In genomic region chr6:58602119-58602518, GRCm38 (mm10) we compare ENCODE assay signal across 8 mouse cellular contexts. TPM values are rescaled to one million over a fixed set of nuclear protein-coding genes. Genes with fewer than 3 reads are reported as not detected.
A peak's percentile ranks its signal among the peaks of the same experiment; 100 is the strongest.
DNase-seq lines count a peak whose midpoint lies in the region; ATAC-seq and TF ChIP-seq lines count a peak whose summit lies in the region.
"Not testable (repeated sequence)": the region's sequence is repeated elsewhere in the genome, so short reads cannot be mapped to it uniquely, and the experiment has no call there.

No protein-coding gene starts in this region.

- peak; percentile 29 for DNase-seq in R1 (ENCODE audit: low read depth, low spot score)
- peak; percentile 64 for DNase-seq in adrenal gland, postnatal 14 days
- peak; percentile 41 to 46 for DNase-seq in heart, adult 18-20 months
- DNase-seq in heart, postnatal 0 days (ENCODE audit: low spot score) = peak; percentile 51
- DNase-seq in kidney, adult 2 months = peak; percentile 57
- peak; percentile 51 for DNase-seq in kidney, postnatal 14 days
- peak; percentile 59 for DNase-seq in lung, postnatal 10 days
- peak; percentile 27 for DNase-seq in urinary bladder, postnatal 14 days (ENCODE audit: low spot score)

- H3K4me1 ChIP-seq in heart, postnatal 0 days (ENCODE audit: control insufficient read depth, insufficient read depth); kidney, adult 2 months (ENCODE audit: control insufficient read depth, insufficient read depth, low read length): not testable (repeated sequence)

- H3K9ac ChIP-seq in heart, postnatal 0 days (replicated peaks; ENCODE audit: low read depth, low read length) = not testable (repeated sequence)

- H3K27me3 ChIP-seq in heart, postnatal 0 days (ENCODE audit: control insufficient read depth, insufficient read depth, low read length); kidney, adult 2 months (replicated peaks; ENCODE audit: control insufficient read depth, insufficient read depth, low read length): not testable (repeated sequence)

- 14% methylated on average over 1 of the region's 1 CpGs for WGBS in heart, postnatal 0 days
- 59% methylated on average over 1 of the region's 1 CpGs for WGBS in kidney, adult 2 months

- H3K36me3 ChIP-seq in heart, postnatal 0 days (replicated peaks; ENCODE audit: control insufficient read depth, insufficient read depth, low read length); kidney, adult 2 months (ENCODE audit: control insufficient read depth, insufficient read depth, low read length): not testable (repeated sequence)

- peak overlapping the region; percentile 51 for H3K27ac ChIP-seq in heart, postnatal 0 days (ENCODE audit: low read depth)
- not testable (repeated sequence) for H3K27ac ChIP-seq in kidney, adult 2 months (ENCODE audit: insufficient read depth, low read depth, low read length)

- not testable (repeated sequence) for H3K4me2 ChIP-seq in heart, postnatal 0 days (ENCODE audit: low read depth, low read length)

- H3K9me3 ChIP-seq in heart, postnatal 0 days (replicated peaks; ENCODE audit: control insufficient read depth, low read length) = not testable (repeated sequence)

- not testable (repeated sequence) for TF ChIP-seq POLR2A in kidney, adult 2 months (IDR thresholded peaks at IDR 0.05; ENCODE audit: low read depth, low read length)

- peak; percentile 72 for ATAC-seq in heart, postnatal 0 days (ENCODE audit: insufficient read depth, low read depth)

- not testable (repeated sequence) for TF ChIP-seq CTCF in heart, postnatal 0 days (IDR thresholded peaks at IDR 0.05; ENCODE audit: low read depth); kidney, adult 2 months (conservative IDR thresholded peaks at IDR 0.05; ENCODE audit: insufficient read depth, insufficient read length, low read depth, low read length)

- H3K4me3 ChIP-seq in heart, postnatal 0 days (ENCODE audit: low read depth, low read length); kidney, adult 2 months (ENCODE audit: insufficient read depth, low read depth, low read length): not testable (repeated sequence)

- not testable (repeated sequence) for TF ChIP-seq EP300 in heart, postnatal 0 days (IDR thresholded peaks at IDR 0.05; ENCODE audit: low read depth)

RNA-seq across cellular contexts. Expression of gene Abcg2, which starts 17.8 kb away (rescaled TPM):
- 49.6 and 55.5 TPM in 2 replicates for total RNA-seq in adrenal gland, postnatal 14 days (2021)
- 10 to 100 TPM; 24.4 to 32.2 TPM for total RNA-seq in heart, adult 18-20 months (2021)
- 59.8 and 74.3 TPM in 2 replicates for total RNA-seq in heart, postnatal 0 days (2014; rRNA removed; ENCODE audit: low replicate concordance)
- polyA plus RNA-seq in heart, postnatal 0 days (2015; fragmentation: Nextera tagmentation; extraction: Ambion mirVana) = 42.1 and 47.3 TPM in 2 replicates
- polyA plus RNA-seq in kidney, adult 2 months (2012; rRNA removed) = 146 and 181 TPM in 2 replicates
